Mouse (Mus musculus) thymus, adult 2 months (tissue): ENCODE measurements around the gene Add2.

Experiments
- CTCF ChIP-seq: fragments of 200-500 bp; IDR thresholded peaks from 2 replicates; pipeline ENCODE4 v1.5.1; 2012; ENCODE audit warnings: mild to moderate bottlenecking, control low read depth, low read length, moderate library complexity, borderline replicate concordance; ENCODE audit not compliant: control insufficient read depth, poor library complexity, insufficient read depth; ENCODE audit errors: extremely low read depth
- POLR2A ChIP-seq: fragments of 200-500 bp; IDR thresholded peaks from 2 replicates; pipeline ENCODE4 v1.6.1; 2012; ENCODE audit warnings: mild to moderate bottlenecking, low read length, control low read depth, moderate library complexity; ENCODE audit not compliant: control insufficient read depth, poor library complexity, insufficient read depth; ENCODE audit errors: extremely low read depth

DNA sequence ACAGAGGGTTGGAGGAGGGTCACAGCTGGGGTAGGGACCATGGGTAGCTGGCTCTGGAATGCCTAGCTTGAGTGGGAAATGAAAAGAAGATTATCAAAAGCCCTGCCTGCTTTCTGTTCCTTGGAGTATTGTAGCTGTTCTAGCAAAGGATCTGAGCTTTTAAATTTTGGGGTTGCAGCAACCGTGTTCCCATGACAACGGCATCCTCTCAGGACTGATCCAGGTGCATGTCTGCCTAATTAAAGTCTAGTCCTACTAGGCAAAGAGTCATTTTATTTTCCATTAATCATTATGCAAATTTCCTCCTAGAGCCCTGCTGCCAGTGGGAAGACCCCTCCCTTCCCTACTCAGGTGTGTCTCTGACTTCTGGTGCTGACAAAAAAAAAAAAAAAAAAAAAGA, 34.2 kb downstream of the Add2 start:
- no peak for TF ChIP-seq CTCF
- TF ChIP-seq POLR2A, result no peak
